Mouse (Mus musculus): ENCODE results near the gene Rai2.

The Rai2 gene

GRCm38 (mm10) chrX:161716865-161717763 is at the start of gene Rai2:
TSS of gene Rai2 (plus strand) at chrX:161717069.
- peak; percentile 24 for DNase-seq (ENCODE audit: low read depth, low spot score)

DNA sequence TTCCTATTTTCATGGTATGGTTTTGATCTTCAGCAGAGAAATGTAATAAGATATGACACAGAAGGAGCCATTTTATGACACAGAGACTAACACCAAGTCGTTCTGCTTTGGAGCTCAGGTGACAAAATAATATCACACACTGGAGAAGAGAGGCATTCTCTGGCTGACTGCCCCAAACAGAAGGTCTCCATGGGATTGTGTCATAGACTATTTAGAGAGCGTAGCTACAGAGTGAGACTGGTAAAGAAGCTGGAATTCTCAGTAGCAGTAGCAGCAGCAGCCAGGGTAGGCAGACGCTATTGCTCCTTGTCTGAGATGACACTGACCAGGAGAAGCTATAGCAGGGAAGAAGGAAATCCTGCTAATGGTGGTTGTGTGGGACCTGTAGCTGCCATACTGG is 27.5 kb upstream of the Rai2 start:
- no peak for DNase-seq (ENCODE audit: low read depth, low spot score)

DNA sequence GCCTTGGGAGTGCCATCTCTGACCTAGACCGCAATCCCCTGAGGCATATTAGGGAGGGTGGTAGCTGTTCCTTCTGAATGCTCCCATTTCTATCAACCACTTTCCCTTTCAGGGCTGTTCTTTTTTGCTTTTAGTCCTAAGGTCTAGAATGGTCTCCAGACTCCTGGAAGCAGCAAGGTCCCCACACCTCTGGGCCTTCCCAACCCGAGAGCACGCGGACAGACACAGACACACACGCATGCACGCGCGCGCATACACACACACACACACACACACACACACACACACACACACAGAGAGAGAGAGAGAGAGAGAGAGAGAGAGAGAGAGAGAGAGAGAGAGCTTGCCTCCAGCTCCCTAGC is 385 bp upstream of the Rai2 start:
- no peak for DNase-seq (ENCODE audit: low read depth, low spot score)

- DNase-seq (ENCODE audit: low read depth, low spot score): no peak
Observed at GRCm38 (mm10) chrX:161717764-161718382, 1.0 kb downstream of the Rai2 start.

- no peak for DNase-seq (ENCODE audit: low read depth, low spot score)
Observed at GRCm38 (mm10) chrX:161718548-161718947, 1.7 kb downstream of the Rai2 start.

- DNase-seq (ENCODE audit: low read depth, low spot score): no peak
Observed at GRCm38 (mm10) chrX:161721082-161721481, 4.2 kb downstream of the Rai2 start.

DNA sequence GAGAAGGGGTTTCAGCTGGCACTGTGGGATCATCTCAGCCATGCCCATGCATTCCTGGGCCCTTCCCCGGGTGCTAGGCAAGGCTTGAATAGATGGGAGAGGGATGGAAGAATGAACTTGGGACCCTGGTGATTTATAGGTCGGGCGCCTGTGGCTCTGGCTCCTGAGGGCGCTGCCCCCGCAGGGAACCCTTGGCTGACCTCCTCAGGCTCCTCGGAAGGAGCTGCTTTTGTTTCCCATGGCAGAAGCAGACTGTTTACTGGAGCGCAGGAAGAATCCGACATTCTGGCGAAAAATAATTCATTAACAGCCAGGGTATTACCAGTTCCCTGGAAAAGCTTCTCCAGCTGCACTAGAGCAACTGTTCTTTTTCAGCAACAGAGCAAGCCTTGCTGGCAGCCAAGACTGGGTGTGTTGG is 6.5 kb downstream of the Rai2 start:
- DNase-seq (ENCODE audit: low read depth, low spot score): no peak

GRCm38 (mm10) chrX:161726257-161726656 is 9.4 kb downstream of the Rai2 start:
- DNase-seq (ENCODE audit: low read depth, low spot score): no peak

GRCm38 (mm10) chrX:161728507-161728906 is 11.6 kb downstream of the Rai2 start:
- DNase-seq (ENCODE audit: low read depth, low spot score): no peak

GRCm38 (mm10) chrX:161730026-161730425 is 13.2 kb downstream of the Rai2 start:
- no peak for DNase-seq (ENCODE audit: low read depth, low spot score)

DNA sequence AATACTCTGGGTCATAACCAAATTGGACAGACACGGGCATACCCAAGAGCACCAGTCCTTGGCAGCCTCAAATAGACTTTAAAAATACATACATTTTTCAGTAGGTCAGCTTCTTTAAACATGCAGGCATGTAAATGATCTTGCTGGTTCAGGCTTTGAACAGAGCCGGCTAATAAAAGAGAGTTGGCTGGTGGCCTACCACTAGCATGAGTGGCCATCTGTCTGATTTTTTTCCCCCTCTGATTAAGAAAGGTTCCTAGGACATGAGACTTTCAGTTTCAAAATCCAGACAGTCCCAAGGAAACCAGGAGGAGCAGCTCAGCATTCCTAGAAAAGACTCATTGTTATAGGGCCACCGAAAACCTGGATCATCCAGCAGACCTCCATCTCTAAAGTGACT is 15.0 kb downstream of the Rai2 start:
- no peak for DNase-seq (ENCODE audit: low read depth, low spot score)

- DNase-seq (ENCODE audit: low read depth, low spot score): no peak
Observed at GRCm38 (mm10) chrX:161733581-161734309, 16.9 kb downstream of the Rai2 start.

GRCm38 (mm10) chrX:161734310-161734676 is 17.4 kb downstream of the Rai2 start:
- no peak for DNase-seq (ENCODE audit: low read depth, low spot score)

DNA sequence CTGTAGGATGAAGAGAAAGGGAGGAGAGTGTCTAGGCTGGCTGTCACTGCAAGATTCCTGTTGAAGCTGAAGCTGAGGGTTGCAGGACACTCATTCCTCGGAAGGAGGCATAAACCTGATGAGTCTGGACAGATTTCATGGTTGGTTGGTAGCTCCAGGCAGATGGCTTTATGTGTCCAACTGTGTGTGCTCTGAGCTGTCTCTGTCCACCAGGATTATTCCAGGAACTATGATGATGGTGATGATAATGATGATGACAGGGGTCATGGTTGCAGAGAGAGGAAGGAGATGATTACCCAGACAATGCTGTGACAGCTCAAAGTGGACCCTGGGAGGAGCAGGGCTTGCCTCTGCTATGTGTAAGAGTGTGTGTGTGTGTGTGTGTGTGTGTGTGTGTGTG is 22.5 kb downstream of the Rai2 start:
- DNase-seq (ENCODE audit: low read depth, low spot score): no peak

- no peak for DNase-seq (ENCODE audit: low read depth, low spot score)
Observed at GRCm38 (mm10) chrX:161743080-161743479, 26.2 kb downstream of the Rai2 start.

DNA sequence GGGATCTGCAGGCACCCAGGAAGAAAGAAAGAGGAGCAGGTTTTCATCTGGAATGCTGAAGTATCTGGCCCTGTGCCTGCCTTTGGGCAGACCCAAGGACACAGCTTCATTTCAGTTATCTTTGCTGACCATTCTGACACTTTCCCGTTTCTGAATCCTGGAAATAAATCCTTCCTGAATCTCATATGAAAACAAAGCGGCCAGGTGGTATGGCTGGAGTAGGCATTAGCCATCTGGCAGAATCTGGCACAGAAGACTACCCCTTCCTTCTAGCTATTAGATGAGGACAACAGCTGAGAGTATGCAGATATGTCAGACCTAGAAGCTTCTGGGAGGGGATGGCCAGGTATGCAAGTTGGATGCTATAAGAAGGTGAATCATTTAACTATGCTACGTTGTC is 28.4 kb downstream of the Rai2 start:
- no peak for DNase-seq (ENCODE audit: low read depth, low spot score)

DNA sequence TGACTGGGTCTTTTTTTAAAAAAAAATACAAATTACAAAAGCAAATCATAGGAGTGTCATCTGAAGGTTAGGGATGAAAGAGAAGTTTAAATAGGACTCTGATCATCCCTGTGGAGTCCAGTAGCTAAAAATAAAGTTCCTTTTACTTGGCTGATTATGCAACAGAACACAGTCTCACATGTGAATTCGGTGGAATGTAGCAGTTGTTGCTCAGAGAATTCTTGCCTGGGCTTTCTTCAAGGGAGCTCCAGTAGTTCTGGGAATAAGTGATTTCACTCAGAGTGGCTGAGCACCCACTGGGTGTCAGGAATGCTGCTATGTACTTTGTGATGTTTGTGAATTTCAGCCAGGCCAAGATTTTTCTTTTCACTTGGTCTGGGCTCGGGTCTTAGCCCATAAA is 30.5 kb downstream of the Rai2 start:
- no peak for DNase-seq (ENCODE audit: low read depth, low spot score)

DNA sequence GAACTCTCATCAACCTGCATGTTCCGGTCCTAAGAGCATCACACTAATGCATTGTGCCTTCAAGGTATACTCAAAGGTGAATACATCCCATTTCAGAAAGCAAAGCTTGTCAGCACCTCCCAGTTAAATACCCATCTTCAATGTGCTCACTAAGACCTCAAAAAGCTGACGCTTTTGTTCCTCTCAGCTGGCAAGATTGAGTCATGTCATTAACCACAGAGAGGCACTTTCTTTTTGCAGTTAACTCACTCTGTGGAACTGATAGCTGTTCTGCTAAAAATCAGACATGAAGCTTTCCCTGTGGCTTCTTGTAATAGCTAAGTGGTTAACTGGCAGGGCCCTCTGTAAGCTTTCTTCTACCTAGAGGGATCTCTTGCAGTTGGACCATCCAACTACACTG is 36.6 kb downstream of the Rai2 start:
- DNase-seq (ENCODE audit: low read depth, low spot score): no peak

GRCm38 (mm10) chrX:161776321-161776962 is 59.6 kb downstream of the Rai2 start:
- DNase-seq (ENCODE audit: low read depth, low spot score): no peak

DNA sequence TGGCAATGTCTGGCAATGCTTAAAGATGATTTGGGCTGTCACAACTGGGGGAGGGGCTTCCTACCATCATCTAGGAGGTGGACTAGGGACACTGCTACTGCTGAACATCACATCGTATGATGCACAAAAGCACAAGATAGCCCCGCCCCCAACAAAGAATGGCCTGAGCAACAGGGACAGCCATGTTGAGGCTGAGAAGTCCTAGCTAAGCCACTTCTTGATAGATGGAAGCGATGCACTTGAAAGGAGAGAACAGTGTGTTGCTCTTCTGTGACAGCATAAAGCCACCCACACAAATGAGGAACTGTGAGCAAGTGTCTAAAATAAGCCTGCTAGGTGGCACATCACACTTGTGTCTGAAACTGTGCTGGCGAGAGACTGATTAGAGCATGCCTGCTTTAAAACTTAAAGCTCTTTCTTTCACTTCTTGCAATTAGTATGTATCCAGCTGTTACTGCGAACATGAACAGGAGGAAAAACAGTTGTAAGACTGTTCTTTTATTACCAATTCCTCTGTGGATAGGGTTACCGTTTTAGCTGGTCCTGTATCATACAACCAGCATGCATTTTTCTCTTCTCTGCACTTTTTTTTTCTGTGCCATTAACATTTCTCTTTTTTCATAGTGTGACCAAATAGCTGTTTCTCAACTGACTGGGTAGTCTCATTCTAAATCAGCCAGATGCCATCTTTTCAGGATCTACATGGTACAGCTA is 63.6 kb downstream of the Rai2 start:
- DNase-seq (ENCODE audit: low read depth, low spot score): no peak

DNA sequence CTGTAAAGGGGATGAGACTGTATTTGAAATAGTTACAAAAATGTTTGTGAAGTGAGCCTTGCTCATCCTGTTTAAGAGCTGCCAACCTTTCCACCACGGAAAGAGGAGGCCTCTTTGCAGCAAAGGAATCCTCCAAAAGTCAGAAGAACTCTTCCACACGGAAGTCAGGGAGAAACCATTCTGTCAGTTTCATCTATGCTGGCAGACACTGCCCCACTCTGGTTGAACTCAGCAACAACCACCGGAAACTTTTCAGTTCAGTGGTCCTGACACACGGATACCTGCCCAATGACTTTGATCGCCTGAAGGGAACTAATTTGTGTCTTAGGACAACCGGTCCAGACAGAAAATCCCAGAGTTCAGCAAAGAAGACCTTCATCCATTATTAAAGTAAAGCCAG is 73.3 kb downstream of the Rai2 start:
- no peak for DNase-seq (ENCODE audit: low read depth, low spot score)

Data from retina, postnatal 7 days (tissue).